Mouse (Mus musculus): ENCODE results near the gene Elac2. TPM values are rescaled to one million over a fixed set of nuclear protein-coding genes. Genes with fewer than 3 reads are reported as not detected.

Gene Elac2
- polyA plus RNA-seq (2017; shearing (Covaris generic)), result 36.2 TPM

DNA sequence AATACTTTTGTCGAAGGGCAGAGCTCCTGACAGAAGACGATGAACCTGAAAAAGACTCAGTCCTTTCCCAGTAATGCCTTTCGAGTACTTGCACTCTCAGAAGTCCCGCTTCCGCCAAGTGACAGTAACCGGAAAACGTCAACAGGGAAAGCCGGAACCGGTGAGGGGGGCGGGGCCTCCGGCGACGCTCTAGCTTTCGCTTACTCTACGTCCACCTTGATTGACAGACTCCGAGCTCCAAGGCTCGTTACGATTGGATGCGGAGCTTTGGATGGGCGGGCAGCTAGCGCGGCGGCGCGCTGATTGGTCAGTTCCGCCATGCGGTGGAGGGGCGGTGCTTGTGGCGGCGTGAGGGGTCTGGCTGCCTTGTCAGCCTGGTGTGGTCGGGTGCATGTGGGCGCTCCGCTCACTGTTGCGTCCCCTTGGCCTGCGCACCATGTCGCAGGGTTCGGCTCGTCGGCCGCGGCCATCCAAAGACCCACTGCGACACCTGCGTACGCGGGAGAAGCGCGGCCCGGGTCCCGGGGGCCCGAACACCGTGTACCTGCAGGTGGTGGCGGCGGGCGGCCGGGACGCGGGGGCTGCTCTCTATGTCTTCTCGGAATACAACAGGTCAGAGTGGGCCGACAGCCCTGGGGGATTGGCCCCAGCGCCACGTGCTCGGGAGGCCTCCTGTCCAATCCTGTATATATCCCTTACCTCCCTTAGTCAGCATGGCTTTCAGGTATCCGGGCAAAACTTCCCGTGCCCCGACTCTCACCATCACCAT lies at the start of gene Elac2:
Gene Elac2, plus strand, starts transcription at position 319 of the 769 bp plus-strand sequence.

Other genes with a start within 250 kb of the Elac2 start
- gene 1700086D15Rik, start 180.9 kb downstream of the Elac2 start, polyA plus RNA-seq (2017; shearing (Covaris generic)), result not detected
- gene Arhgap44, start 183.9 kb downstream of the Elac2 start, polyA plus RNA-seq (2017; shearing (Covaris generic)), result 0.14 TPM

All from naive thymus-derived CD4-positive, alpha-beta T cell, adult 5 months (primary cell).